Mouse (Mus musculus): Measurements from ENCODE around the gene Rnf39. TPM values are rescaled to one million over a fixed set of nuclear protein-coding genes. Genes with fewer than 3 reads are reported as not detected.

The Rnf39 gene
- polyA plus RNA-seq (2012; ENCODE audit: low replicate concordance), result 0.11 TPM in 1 of 2 replicates, not detected in the other

GRCm38 (mm10) chr17:36942791-36943471 is at the start of gene Rnf39:
TSS of gene Rnf39 (plus strand) at chr17:36942918.

DNA sequence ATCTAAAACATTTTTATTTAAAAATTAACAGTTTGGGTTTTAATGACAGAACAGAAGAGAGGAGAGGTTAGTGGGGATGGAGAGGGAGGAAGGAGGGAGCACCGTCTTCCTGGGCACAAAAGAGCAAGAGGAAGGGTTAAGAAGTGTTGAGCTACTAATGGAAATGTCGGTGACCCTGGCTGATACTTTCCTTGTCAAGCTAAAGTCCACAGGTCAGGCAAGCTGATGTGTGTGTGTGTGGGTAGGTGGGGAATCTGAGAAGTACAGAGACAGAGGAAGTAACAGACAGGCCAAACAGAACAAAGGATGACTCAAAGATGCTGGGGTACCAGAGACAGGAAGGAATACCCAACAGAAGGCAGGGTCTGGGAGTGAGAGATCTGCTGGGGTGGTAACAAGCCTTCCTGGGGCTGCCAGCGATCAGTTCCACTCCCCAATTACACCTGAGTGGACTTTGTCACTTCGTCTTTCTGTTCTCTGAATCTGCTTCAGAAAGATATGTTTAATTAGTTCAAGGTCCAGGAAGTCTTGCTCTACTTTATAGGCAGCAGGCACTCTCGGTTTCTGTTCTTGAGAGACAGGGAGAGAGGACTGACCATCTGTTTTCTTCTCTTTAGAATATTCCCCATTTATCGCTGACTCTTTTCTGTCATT is 45.0 kb upstream of the Rnf39 start, which contains the start of gene Trim31:
Gene Trim31, plus strand, starts transcription at position 567 of the 654 bp plus-strand sequence.

DNA sequence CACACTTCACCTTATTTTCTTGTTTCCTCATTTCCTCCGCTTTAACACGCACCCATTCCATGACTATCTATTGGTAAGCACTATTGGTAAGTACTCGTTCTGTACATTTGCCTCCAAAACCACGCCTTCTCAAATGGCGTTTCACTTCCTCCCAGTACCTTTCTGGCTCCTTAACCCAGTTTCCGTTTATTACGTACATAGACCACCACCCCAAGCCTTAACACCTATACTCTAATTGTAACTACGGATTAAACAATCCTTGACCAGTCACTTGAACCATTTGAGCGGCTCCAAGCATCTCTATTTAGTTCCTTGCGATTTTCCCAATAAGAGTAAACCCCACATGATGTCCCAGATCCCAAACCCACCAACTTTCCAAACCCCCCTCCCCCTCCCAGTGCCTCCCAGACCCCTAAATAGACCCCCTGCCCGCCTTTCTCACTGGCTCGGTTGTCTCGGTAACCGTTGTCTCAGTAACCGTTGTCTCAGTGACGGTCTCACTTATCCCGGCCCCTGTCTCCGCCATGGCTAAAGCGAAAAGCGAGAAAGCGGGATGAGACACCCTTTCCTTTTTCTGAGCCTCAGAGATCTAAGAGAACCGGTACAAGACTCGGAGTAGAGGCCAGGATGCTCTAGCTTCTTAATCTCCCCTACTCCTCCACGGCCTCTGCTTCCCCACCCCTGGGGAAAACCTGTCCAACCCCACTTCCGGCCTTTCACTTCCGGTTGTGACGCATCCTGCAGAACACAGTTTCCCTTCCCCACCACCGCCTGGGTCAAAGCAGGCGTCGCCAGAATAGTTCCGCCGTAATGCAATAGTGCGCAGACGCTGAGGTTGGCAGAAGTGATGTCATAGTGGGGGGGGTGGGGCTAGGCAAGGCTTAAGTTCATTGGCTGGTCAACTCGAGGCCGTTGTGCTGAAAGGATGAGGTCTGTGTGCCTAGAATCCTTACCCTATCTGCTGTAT is 8.5 kb downstream of the Rnf39 start, which contains the start of gene Ppp1r11:
Gene Ppp1r11, minus strand, starts transcription at position 761 of the 967 bp plus-strand sequence.

DNA sequence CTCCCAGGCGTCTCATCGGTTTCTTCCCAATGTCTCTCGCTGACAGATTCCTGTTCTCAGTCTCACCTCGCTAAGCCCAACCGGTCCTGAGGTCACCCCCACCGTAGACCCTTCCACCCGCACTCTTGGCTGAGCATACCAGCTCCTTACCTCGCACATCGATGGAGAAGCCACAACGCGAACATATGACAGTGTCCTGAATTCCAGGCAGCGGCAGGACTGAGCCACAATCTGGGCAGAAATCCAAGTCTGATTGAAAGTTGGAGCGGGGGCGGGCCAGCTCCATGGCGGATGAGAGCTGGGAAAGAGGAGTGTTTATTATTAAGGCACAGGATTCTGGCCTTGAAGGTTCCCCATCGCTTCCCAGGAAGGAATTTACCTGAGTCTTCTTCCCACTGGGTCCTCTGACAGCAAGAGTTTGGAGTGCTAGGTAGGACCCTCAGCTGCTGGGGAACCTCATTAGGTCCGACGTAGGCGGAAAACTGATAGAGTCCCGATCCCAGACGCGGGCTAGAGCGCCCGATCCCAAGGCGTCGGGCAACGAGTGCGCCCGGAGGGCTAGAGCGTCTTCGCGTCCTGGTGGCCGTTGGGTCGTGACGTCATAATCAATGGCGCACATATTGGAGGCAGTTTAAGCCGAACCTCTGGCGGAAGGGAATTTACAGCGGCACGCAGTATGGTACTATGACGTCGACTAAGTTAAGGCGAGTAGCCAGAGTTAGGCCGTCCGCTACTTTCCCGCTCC is 15.5 kb downstream of the Rnf39 start, which contains the start of the genes Znrd1 and Znrd1as:
Gene Znrd1, minus strand, starts transcription at position 561 of the 745 bp plus-strand sequence.
Gene Znrd1as, plus strand, starts transcription at position 594 of the 745 bp plus-strand sequence.

GRCm38 (mm10) chr17:36981221-36981813 is 38.6 kb downstream of the Rnf39 start, which contains the start of gene 2410137M14Rik:
TSS of gene 2410137M14Rik (minus strand) at chr17:36981237.

DNA sequence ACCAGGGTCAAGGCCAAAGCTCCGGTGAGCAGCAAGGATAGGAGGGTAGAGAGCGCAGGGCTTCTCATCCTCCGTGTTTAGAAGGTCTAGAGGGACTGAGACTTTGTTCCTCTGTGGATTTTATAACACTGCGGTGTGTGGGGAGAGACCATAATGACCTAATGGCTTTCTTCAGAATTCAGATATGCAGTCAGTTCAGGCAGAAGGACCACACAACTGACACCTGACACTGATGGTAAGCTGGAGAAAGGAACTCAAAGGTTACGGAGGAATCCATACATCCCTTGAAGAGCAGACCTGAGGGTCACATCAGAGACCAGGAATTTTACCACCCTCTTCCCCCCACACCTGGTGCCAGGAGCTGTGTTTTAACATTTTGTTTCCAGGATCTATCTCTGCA is 46.7 kb downstream of the Rnf39 start, which contains the start of gene H2-M5:
Gene H2-M5, minus strand, starts transcription at position 101 of the 400 bp plus-strand sequence.

Other genes starting within 250 kb of the Rnf39 start
- gene H2-M10.5, start 170.0 kb upstream of the Rnf39 start, polyA plus RNA-seq (2012; ENCODE audit: low replicate concordance), result not detected in 2 replicates
- gene H2-M10.6, start 130.7 kb upstream of the Rnf39 start, polyA plus RNA-seq (2012; ENCODE audit: low replicate concordance), result not detected in 2 replicates
- gene Trim26, start 105.8 kb upstream of the Rnf39 start, polyA plus RNA-seq (2012; ENCODE audit: low replicate concordance), result 19.6 and 19.7 TPM in 2 replicates
- gene Trim15, start 75.7 kb upstream of the Rnf39 start, polyA plus RNA-seq (2012; ENCODE audit: low replicate concordance), result 0.34 and 0.50 TPM in 2 replicates
- gene Trim10, start 73.3 kb upstream of the Rnf39 start, polyA plus RNA-seq (2012; ENCODE audit: low replicate concordance), result 9.5 and 47.5 TPM in 2 replicates
- gene Trim40, start 52.8 kb upstream of the Rnf39 start, polyA plus RNA-seq (2012; ENCODE audit: low replicate concordance), result not detected in 2 replicates
- gene Trim31, start 44.8 kb upstream of the Rnf39 start, polyA plus RNA-seq (2012; ENCODE audit: low replicate concordance), result not detected in 2 replicates
- 87.0 and 326 TPM in 2 replicates for gene Ppp1r11, start 8.8 kb downstream of the Rnf39 start, polyA plus RNA-seq (2012; ENCODE audit: low replicate concordance)
- 1.0 and 4.8 TPM in 2 replicates for gene Znrd1, start 15.6 kb downstream of the Rnf39 start, polyA plus RNA-seq (2012; ENCODE audit: low replicate concordance)
- 0.19 TPM in 1 of 2 replicates, not detected in the other for gene Znrd1as, start 15.7 kb downstream of the Rnf39 start, polyA plus RNA-seq (2012; ENCODE audit: low replicate concordance)
- gene 2410137M14Rik, start 38.3 kb downstream of the Rnf39 start, polyA plus RNA-seq (2012; ENCODE audit: low replicate concordance), result not detected in 2 replicates
- 0.07 TPM in 1 of 2 replicates, not detected in the other for gene H2-M5, start 46.6 kb downstream of the Rnf39 start, polyA plus RNA-seq (2012; ENCODE audit: low replicate concordance)
- 0.12 and 0.82 TPM in 2 replicates for gene Zfp57, start 58.2 kb downstream of the Rnf39 start, polyA plus RNA-seq (2012; ENCODE audit: low replicate concordance)
- gene Mog, start 80.5 kb downstream of the Rnf39 start, polyA plus RNA-seq (2012; ENCODE audit: low replicate concordance), result not detected in 2 replicates
- 15.3 and 37.9 TPM in 2 replicates for gene Gabbr1, start 103.0 kb downstream of the Rnf39 start, polyA plus RNA-seq (2012; ENCODE audit: low replicate concordance)
- gene Olfr90, start 145.6 kb downstream of the Rnf39 start, polyA plus RNA-seq (2012; ENCODE audit: low replicate concordance), result not detected in 2 replicates
- not detected in 2 replicates for gene Olfr91, start 155.4 kb downstream of the Rnf39 start, polyA plus RNA-seq (2012; ENCODE audit: low replicate concordance)
- gene Olfr92, start 177.2 kb downstream of the Rnf39 start, polyA plus RNA-seq (2012; ENCODE audit: low replicate concordance), result not detected in 2 replicates
- gene Olfr93, start 218.6 kb downstream of the Rnf39 start, polyA plus RNA-seq (2012; ENCODE audit: low replicate concordance), result not detected in 2 replicates

Measured in leukemia stem cell, adult 10-12 weeks (primary cell).